Mouse (Mus musculus) inflammation-experienced regulatory T-cells, adult 6 months (primary cell): ENCODE measurements around the gene Sf3a3. TPM values are rescaled to one million over a fixed set of nuclear protein-coding genes. Genes with fewer than 3 reads are reported as not detected.
A peak's percentile ranks its signal among the peaks of the same experiment; 100 is the strongest.
"Not testable (repeated sequence)": the region's sequence is repeated elsewhere in the genome, so short reads cannot be mapped to it uniquely, and the experiment has no call there.

Experiments used
- ATAC-seq: one replicate; pipeline ENCODE4 v1.8.0; 2017
- polyA plus RNA-seq, 3 experiments: library from polyadenylated mRNA; unstranded; fragments of 100-300 nt; shearing (Covaris generic); gene quantifications; one replicate each; pipeline ENCODE4 v1.2.1; 2017

The Sf3a3 gene
- polyA plus RNA-seq, 3 experiments from 2014 or later = 106 to 117 (median 115) TPM

GRCm38 (mm10) chr4:124700248-124700971 is 14.2 kb upstream of the Sf3a3 start, which contains the start of gene Fhl3:
Fhl3 (plus strand) TSS chr4:124700701.
- peak; percentile 49 for ATAC-seq

- ATAC-seq = peak; percentile 25
These were observed 13.3 kb upstream of the Sf3a3 start for GRCm38 (mm10) chr4:124701052-124701845.

- no peak for ATAC-seq
These were observed 12.7 kb upstream of the Sf3a3 start for GRCm38 (mm10) chr4:124701916-124702315.

GRCm38 (mm10) chr4:124703406-124703805 is 11.2 kb upstream of the Sf3a3 start:
- peak; percentile 29 for ATAC-seq

DNA sequence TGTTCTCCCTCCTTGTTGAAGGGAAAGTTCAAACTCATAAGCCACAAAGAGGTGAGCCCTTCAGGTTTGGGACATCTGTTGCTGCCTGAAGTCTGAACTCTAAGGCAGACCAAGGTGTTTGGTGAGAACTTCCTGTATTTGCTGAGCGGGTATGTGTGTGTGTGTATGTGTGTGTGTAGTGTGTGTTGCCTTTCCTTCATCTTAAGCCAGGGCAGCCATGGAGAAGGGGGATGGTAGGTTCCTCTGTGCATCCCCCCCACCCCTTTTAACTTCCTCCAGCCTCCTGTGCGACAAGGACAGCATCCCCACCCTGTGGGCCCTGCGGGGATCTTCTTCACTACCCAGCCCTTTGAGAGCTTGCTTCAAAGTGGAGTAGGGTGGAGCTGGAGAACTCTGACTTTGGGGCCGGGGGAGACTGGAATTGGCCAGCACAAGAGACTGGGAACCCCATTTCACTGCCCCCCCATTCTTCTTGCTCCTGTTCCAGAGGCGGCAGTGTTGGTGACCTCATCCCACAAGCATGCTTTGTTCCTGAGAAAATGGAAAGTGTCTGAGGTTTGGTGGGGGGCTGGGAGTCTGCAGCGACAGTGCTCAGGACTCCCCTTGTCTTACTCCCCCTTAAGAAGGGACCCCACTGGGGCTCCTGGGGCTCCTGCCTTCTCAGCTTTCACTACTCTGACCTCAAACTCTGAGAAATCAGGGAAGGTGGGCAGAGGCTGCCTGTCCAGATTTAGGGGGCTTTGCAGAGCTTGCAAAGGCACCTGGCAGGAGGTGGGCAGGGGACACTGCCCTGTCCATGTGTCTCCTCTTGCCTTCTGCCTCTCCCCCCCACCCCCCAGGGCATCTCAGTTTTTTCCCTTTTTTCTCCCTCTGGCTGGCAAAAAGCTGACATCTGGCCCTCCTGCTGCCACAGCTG is 10.4 kb upstream of the Sf3a3 start:
- ATAC-seq = peak; percentile 42

GRCm38 (mm10) chr4:124704797-124705474 is 9.6 kb upstream of the Sf3a3 start:
- no peak for ATAC-seq

DNA sequence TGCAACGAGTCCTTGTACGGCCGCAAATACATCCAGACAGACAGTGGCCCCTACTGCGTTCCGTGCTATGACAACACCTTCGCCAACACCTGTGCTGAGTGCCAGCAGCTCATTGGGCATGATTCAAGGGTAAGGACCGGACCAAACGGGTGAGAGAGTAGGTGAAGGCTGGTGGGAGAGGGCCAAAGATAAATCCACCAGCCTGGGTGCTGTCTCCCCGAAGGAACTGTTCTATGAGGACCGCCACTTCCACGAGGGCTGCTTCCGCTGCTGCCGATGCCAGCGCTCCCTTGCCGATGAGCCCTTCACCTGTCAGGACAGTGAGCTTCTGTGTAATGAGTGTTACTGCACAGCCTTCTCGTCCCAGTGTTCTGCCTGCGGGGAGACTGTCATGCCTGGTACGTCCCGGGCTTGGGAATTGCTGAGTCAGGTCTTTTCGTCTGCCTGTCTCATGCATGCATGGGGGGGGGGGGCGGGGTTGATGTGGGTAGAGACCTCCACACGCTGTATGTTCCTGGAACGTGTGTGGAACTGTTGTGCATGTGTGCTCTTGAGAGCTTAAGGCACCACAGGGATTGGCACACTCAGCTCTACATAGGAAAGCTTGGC is 8.8 kb upstream of the Sf3a3 start:
- no peak for ATAC-seq

DNA sequence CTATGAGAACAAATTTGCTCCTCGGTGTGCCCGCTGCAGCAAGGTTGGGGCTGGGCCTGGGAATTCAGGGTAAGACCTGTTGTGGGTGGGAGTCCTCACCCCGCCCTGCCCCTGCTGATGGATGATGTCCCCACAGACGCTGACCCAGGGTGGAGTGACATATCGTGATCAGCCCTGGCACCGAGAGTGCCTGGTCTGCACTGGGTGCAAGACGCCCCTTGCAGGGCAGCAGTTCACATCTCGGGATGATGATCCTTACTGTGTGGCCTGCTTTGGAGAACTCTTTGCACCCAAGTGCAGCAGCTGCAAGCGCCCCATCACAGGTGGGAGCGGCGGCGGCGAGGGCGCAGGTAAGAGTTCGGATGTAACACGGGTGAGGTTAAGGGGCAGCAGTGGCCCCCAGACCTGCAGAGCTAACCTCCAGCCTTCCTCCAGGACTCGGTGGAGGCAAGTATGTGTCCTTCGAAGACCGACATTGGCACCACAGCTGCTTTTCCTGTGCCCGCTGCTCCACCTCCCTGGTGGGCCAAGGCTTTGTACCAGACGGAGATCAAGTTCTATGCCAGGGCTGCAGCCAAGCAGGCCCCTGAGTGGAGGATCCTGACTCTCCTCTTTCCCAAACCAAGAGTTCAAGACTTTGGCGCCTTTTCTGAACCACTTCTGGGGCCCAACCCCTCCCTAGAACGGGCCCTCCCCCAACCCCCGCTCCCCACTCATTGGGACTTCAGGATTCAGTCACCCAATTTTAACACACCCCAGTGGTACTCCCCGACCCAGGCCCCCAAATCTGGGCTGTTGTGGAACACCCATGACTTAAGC is 7.0 kb upstream of the Sf3a3 start:
- not testable (repeated sequence) for ATAC-seq

DNA sequence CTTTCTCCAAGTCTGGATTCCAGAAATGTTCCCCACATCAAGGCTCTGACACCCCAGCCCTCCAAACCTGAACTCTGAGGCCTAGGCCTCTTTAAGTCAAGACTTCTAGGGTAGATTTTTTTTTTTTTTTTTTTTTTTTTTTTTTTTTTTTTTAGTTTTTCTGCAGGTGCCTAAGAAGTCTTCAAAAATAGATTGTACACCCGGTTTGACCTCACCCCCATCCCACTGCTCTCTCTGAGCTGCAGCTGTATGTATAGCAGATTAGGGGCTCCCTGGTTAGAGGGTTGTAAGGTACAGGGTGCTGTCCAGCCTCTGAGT is 6.4 kb upstream of the Sf3a3 start:
- ATAC-seq = not testable (repeated sequence)

DNA sequence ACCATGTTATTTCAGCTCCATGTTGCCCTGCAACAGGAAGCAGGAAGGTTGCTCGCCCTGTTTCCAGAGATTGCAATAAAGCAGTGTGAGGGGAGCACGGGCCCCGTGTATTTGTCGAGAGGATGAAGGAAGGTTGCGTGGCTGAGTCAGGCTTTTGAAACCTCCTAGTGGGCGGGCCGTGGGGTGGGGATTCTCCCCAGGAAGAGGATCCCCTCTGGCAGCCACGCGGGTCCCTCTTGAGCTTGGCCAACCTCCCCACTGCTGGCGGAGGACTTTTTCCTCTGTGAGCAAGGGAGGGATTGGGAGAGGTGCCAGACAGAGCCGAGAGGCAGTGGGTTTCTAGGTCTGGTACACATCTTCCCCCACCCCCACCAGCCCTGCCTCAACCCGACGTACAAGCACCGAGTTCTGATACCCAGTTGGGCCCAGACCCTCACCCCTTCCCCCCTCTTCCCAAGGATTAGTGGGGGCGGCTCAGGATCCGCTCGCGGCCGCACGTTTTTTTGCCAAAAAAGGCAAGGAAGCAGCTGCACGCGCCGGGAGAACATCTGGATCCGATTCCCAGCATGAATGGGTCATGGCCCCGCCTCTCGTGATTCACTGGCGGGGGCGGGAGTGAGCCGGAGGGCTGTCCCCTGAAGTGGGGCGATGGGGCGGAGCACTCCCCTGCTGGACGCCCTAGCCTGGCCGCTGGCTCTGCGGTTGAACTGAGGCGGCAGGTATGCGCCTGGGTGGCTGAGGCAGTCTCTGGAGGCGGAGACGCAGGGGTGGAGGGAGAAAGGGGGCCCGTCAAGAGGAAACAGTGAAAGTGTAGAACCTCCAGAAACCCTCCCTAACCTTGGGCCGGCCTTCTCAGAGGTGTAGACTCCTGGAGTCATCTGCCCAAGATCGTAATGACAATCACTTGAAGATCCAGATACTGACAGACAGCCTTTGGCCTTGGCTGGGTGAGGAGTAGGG is 5.8 kb upstream of the Sf3a3 start:
- ATAC-seq = peak; percentile 60

- ATAC-seq = no peak
These were observed 4.6 kb upstream of the Sf3a3 start for GRCm38 (mm10) chr4:124709961-124710446.

- ATAC-seq = peak; percentile 25
These were observed 3.7 kb upstream of the Sf3a3 start for GRCm38 (mm10) chr4:124710776-124711291.

DNA sequence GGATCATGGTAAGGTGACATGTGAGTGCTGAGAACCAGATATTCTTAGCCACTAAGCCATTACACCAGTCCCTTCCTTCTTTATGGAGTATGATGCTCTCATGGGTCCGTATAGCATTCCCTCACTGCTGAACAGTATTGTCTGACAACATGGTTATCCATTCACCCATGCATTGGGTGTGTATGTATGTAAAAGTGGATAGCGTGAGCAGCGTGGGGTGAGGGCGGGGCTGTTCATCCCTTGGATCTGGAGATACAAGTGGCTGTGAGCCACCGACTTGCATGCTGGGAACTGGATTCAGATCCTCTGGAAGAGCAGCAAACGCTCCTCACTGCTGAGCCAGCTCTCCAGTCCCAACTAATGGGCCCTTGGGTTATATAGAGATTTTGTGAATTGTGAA is 2.0 kb upstream of the Sf3a3 start:
- ATAC-seq = no peak

DNA sequence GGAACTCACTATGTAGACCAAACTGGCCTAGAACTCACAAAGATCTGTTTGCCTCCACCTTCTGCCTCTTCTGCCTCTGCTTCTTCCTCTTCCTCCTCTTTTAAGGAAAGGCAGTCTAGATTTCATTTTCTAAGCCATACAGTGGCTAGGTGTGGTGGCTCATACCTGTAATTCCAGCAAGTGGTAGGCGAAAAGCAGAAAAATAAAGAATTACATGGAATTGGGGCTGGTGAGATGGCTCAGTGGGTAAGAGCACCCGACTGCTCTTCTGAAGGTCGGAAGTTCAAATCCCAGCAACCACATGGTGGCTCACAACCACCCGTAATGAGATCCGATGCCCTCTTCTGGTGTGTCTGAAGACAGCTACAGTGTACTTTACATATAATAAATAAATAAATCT is 726 bp upstream of the Sf3a3 start:
- ATAC-seq = not testable (repeated sequence)

GRCm38 (mm10) chr4:124719101-124719500 is 4.5 kb downstream of the Sf3a3 start:
- no peak for ATAC-seq

GRCm38 (mm10) chr4:124726121-124726520 is 11.5 kb downstream of the Sf3a3 start:
- no peak for ATAC-seq

DNA sequence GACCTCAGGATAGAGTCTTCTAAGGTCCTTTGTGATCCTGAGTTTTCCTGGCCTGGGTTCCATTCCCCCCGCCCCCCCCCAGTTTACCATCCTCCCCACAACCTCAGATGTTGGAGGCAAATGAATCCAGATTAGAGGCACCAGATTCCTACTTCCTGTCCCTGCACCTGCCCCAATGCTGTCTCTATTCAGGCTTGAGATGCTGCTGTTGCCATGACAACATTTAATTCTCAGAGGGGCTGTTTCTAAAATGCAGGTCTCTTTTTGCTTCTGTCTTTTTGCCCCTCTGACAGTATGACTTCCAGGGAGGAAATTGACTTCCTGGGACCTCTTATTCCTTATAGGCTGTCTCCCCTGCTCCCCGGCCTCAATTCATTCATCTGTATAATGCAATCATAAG is 22.4 kb downstream of the Sf3a3 start:
- ATAC-seq = no peak

DNA sequence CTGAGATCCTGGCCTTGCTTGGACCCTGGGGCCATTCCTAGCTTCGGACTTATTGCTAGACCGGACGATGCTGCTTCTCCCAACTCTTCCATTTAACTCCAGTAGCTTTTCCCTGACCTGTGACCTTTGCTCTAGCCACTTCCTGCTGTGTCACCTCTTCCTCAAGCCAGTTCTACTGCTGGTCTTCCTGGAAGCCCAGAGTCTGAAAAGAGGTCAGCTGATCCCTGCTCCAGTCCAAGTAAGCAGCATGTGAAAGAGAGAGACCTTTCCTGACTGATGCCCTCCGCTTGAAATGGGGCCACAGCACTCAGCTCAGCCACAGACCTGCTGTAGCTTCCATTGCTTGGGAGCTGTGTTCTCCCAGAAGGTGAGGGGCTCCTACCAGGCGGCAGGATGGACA is 22.9 kb downstream of the Sf3a3 start:
- no peak for ATAC-seq

GRCm38 (mm10) chr4:124738013-124738412 is 23.4 kb downstream of the Sf3a3 start:
- no peak for ATAC-seq
